Mouse (Mus musculus): ENCODE data around the gene Ddc. TPM values are rescaled to one million over a fixed set of nuclear protein-coding genes. Genes with fewer than 3 reads are reported as not detected.

Ddc gene
- polyA plus RNA-seq, 1 experiment from 2014 or later = 20.7 TPM

DNA sequence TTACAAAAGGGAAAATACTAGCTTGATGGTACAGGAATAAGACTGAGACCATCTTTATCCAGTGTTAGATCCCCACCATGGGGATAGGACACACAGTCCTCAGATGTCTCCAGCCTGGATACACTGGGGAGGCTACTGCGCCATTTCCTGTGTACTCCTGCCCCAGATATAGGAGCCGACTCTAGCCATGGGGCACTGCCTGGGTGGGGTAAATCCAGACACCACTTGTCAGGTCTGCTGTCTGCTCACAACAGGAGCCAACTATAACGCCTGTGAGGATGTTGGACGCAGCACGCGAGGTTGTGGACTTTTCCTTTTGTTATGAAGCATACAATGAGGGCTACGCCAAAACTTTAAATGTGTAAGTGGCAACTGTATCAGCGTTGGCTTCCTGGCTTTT, 36.9 kb upstream of the Ddc start:
- H3K4me1 ChIP-seq = no peaks in the 10 kb centered on the region
- H3K9me3 ChIP-seq (replicated peaks) = no peaks in the 10 kb centered on the region
- WGBS = 78% methylated on average over 8 of the region's 8 CpGs
- H3K9ac ChIP-seq = no peak overlapping the region
- H3K36me3 ChIP-seq = peaks cover 72% of the 10 kb centered on the region
- no peak for ATAC-seq (ENCODE audit: insufficient number of reproducible peaks, low FRiP score, low TSS enrichment, low read depth)
- H3K4me3 ChIP-seq (replicated peaks) = no peak overlapping the region
- no peak overlapping the region for H3K4me2 ChIP-seq (replicated peaks)
- H3K27me3 ChIP-seq = no peaks in the 10 kb centered on the region
- peak overlapping the region; percentile 35; the same call in 1 of the 2 replicates for H3K27ac ChIP-seq (replicated peaks)

- Histone ChIP-seq H3K36me3 (peaks cover 61% of the 10 kb centered on the region), H3K27ac (replicated peaks) (peak overlapping the region; percentile 8; the same call in 1 of the 2 replicates), H3K27me3 (no peaks in the 10 kb centered on the region), H3K4me2 (replicated peaks) (no peak overlapping the region), H3K4me3 (replicated peaks) (no peak overlapping the region), H3K9me3 (replicated peaks) (no peaks in the 10 kb centered on the region), H3K4me1 (no peaks in the 10 kb centered on the region), H3K9ac (no peak overlapping the region)
- WGBS = 77% methylated on average over 11 of the region's 11 CpGs
- peak; percentile 43; the same call in 1 of the 2 replicates for ATAC-seq (ENCODE audit: insufficient number of reproducible peaks, low FRiP score, low TSS enrichment, low read depth)
Measured at GRCm38 (mm10) chr11:11932102-11932789, 34.3 kb upstream of the Ddc start.

DNA sequence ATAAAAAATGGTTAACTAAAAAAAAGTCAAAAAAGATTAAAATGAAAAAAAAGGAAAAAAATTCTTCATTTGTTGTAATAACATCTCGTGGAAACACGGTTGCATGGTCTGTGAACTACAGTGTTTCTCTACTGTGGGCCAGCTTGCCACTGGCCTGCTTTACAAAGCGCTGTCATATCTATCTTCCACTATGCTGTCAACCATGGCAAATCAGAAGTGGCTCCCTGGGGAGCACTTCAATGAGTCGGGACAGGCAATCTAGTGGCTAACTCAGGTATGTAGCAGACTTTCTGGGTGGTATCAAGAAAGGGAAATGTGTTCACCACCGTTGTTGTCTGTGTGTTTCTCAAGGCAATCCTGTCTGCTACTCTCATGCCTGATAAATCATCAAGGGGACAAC, 33.7 kb upstream of the Ddc start:
- no peak overlapping the region for H3K9ac ChIP-seq
- WGBS = 65% methylated on average over 5 of the region's 5 CpGs
- H3K27ac ChIP-seq (replicated peaks) = peak overlapping the region; percentile 8; the same call in 1 of the 2 replicates
- no peaks in the 10 kb centered on the region for H3K27me3 ChIP-seq
- no peak for ATAC-seq (ENCODE audit: insufficient number of reproducible peaks, low FRiP score, low TSS enrichment, low read depth)
- peaks cover 56% of the 10 kb centered on the region for H3K36me3 ChIP-seq
- H3K4me2 ChIP-seq (replicated peaks) = no peak overlapping the region
- H3K4me3 ChIP-seq (replicated peaks) = no peak overlapping the region
- no peaks in the 10 kb centered on the region for H3K9me3 ChIP-seq (replicated peaks)
- H3K4me1 ChIP-seq = no peaks in the 10 kb centered on the region

- Histone ChIP-seq H3K9me3 (replicated peaks) (no peaks in the 10 kb centered on the region), H3K36me3 (peaks cover 44% of the 10 kb centered on the region), H3K4me3 (replicated peaks) (no peak overlapping the region), H3K27me3 (no peaks in the 10 kb centered on the region), H3K4me2 (replicated peaks) (no peak overlapping the region), H3K4me1 (no peaks in the 10 kb centered on the region), H3K9ac (no peak overlapping the region), H3K27ac (replicated peaks) (no peak overlapping the region)
- no peak for ATAC-seq (ENCODE audit: insufficient number of reproducible peaks, low FRiP score, low TSS enrichment, low read depth)
- 88% methylated on average over 11 of the region's 11 CpGs for WGBS
Measured at GRCm38 (mm10) chr11:11930527-11930926, 32.6 kb upstream of the Ddc start.

DNA sequence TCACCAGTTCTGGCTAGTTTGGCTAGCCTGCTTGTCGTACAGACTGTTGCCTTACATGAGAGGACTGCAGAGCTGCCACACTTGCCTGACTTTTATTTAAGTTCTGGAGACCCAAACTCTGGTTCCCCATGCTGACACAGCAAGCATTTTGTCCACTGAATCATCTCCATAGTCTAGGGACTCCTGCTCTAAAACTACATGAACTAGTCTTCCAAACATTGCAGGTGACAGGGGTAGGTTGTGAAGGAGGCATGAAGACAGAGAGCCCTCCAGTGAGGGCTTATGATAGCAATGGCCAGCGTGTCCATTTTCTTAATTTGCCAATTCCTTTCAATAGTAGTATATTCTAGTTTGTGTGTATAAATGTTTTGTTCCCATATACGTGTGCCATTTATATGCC, 31.1 kb upstream of the Ddc start:
- Histone ChIP-seq H3K4me1 (no peaks in the 10 kb centered on the region), H3K4me3 (replicated peaks) (no peak overlapping the region), H3K27me3 (no peaks in the 10 kb centered on the region), H3K36me3 (peaks cover 32% of the 10 kb centered on the region), H3K4me2 (replicated peaks) (no peak overlapping the region), H3K27ac (replicated peaks) (no peak overlapping the region), H3K9me3 (replicated peaks) (no peaks in the 10 kb centered on the region), H3K9ac (no peak overlapping the region)
- no peak for ATAC-seq (ENCODE audit: insufficient number of reproducible peaks, low FRiP score, low TSS enrichment, low read depth)
- WGBS = 87% methylated on average over 3 of the region's 3 CpGs

- H3K36me3 ChIP-seq = peaks cover 28% of the 10 kb centered on the region
- H3K4me1 ChIP-seq = no peaks in the 10 kb centered on the region
- H3K27me3 ChIP-seq = no peaks in the 10 kb centered on the region
- H3K4me2 ChIP-seq (replicated peaks) = no peak overlapping the region
- WGBS = 84% methylated on average over 2 of the region's 2 CpGs
- no peak overlapping the region for H3K4me3 ChIP-seq (replicated peaks)
- H3K27ac ChIP-seq (replicated peaks) = no peak overlapping the region
- ATAC-seq (ENCODE audit: insufficient number of reproducible peaks, low FRiP score, low TSS enrichment, low read depth) = no peak
- no peak overlapping the region for H3K9ac ChIP-seq
- no peaks in the 10 kb centered on the region for H3K9me3 ChIP-seq (replicated peaks)
Measured at GRCm38 (mm10) chr11:11928586-11928985, 30.6 kb upstream of the Ddc start.

DNA sequence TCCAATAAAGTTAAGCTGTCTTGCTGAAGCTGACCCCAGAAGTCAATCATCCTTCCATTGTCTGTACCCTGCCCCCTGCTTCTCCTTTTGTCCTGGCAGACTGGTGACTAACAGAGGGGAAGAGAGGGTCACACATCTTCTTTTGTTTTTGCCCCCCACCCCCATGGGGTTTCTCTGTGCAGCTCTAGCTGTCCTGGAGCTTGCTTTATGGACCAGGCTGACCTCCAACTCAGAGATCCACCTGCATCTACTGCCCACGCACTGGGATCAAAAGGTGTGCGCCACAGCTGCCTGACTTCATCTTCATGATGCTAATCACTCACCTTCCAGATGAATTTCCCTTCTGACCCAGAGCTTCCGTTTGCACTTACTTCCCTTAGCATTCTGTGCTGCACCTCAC, 26.0 kb upstream of the Ddc start:
- Histone ChIP-seq H3K4me2 (replicated peaks) (no peak overlapping the region), H3K36me3 (no peaks in the 10 kb centered on the region), H3K27me3 (no peaks in the 10 kb centered on the region), H3K9ac (no peak overlapping the region), H3K4me3 (replicated peaks) (no peak overlapping the region), H3K4me1 (no peaks in the 10 kb centered on the region), H3K27ac (replicated peaks) (no peak overlapping the region), H3K9me3 (replicated peaks) (no peaks in the 10 kb centered on the region)
- WGBS = 62% methylated on average over 3 of the region's 3 CpGs
- no peak for ATAC-seq (ENCODE audit: insufficient number of reproducible peaks, low FRiP score, low TSS enrichment, low read depth)

DNA sequence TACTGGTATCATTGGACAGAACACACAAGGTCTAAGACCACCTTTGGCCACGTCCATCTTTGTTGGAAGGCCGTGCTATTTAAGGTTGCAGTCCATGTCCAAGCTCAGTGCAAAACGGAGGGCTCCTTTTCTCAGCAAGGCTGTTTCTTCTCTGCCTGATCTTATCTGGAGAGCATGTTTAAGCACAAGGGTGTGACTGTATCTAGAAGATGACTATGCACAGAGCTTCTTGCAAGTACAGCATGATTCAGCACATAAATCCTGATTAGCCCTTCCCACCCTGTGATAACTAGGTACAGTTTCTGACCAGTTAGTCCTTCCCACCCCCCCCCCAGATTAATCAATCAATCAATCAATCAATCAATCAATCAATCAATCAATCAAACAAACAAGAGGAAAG, 25.4 kb upstream of the Ddc start:
- Histone ChIP-seq H3K4me1 (no peaks in the 10 kb centered on the region), H3K4me3 (replicated peaks) (no peak overlapping the region), H3K36me3 (no peaks in the 10 kb centered on the region), H3K4me2 (replicated peaks) (no peak overlapping the region), H3K27ac (replicated peaks) (no peak overlapping the region), H3K9me3 (replicated peaks) (no peaks in the 10 kb centered on the region), H3K27me3 (no peaks in the 10 kb centered on the region), H3K9ac (no peak overlapping the region)
- ATAC-seq (ENCODE audit: insufficient number of reproducible peaks, low FRiP score, low TSS enrichment, low read depth) = no peak
- 84% methylated on average over 3 of the region's 3 CpGs for WGBS

- Histone ChIP-seq H3K4me3 (replicated peaks) (no peak overlapping the region), H3K9me3 (replicated peaks) (no peaks in the 10 kb centered on the region), H3K4me2 (replicated peaks) (no peak overlapping the region), H3K27ac (replicated peaks) (no peak overlapping the region), H3K4me1 (no peaks in the 10 kb centered on the region), H3K9ac (no peak overlapping the region), H3K27me3 (no peaks in the 10 kb centered on the region), H3K36me3 (no peaks in the 10 kb centered on the region)
- ATAC-seq (ENCODE audit: insufficient number of reproducible peaks, low FRiP score, low TSS enrichment, low read depth) = no peak
- WGBS = 78% methylated on average over 2 of the region's 2 CpGs
Measured at GRCm38 (mm10) chr11:11922106-11922505, 24.2 kb upstream of the Ddc start.

- Histone ChIP-seq H3K27me3 (no peaks in the 10 kb centered on the region), H3K36me3 (no peaks in the 10 kb centered on the region), H3K4me2 (replicated peaks) (no peak overlapping the region), H3K4me1 (no peaks in the 10 kb centered on the region), H3K27ac (replicated peaks) (peak overlapping the region; percentile 55; the same call in 1 of the 2 replicates), H3K9me3 (replicated peaks) (no peaks in the 10 kb centered on the region), H3K4me3 (replicated peaks) (no peak overlapping the region), H3K9ac (no peak overlapping the region)
- 44% methylated on average over 7 of the region's 7 CpGs for WGBS
- peak; percentile 65; the same call in 1 of the 2 replicates for ATAC-seq (ENCODE audit: insufficient number of reproducible peaks, low FRiP score, low TSS enrichment, low read depth)
Measured at GRCm38 (mm10) chr11:11907703-11908413, 9.9 kb upstream of the Ddc start.

DNA sequence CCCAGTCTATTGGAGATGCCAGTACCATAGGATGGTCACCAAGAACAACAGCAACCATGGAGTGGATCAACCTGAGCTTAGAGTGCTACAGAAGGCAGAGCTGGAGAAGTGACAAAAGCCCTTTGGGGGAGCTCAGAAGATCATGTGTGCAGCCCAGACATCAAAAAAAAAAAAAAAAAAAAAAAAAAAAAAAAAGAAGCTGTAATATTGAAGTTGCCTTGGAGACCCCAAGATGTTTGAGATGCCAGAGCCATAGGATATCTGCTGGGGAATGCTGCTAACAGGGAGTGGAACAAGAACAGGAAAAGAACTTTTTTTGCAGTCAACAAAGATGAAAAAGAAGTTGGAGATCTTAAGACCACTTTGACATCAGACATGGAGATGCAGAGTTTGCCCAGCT, 7.6 kb upstream of the Ddc start:
- Histone ChIP-seq H3K4me2 (replicated peaks) (no peak overlapping the region), H3K27ac (replicated peaks) (no peak overlapping the region), H3K9ac (no peak overlapping the region), H3K36me3 (no peaks in the 10 kb centered on the region), H3K9me3 (replicated peaks) (no peaks in the 10 kb centered on the region), H3K27me3 (no peaks in the 10 kb centered on the region), H3K4me1 (no peaks in the 10 kb centered on the region), H3K4me3 (replicated peaks) (no peak overlapping the region)
- ATAC-seq (ENCODE audit: insufficient number of reproducible peaks, low FRiP score, low TSS enrichment, low read depth) = no peak

GRCm38 (mm10) chr11:11904995-11905394, 7.1 kb upstream of the Ddc start:
- Histone ChIP-seq H3K27ac (replicated peaks) (no peak overlapping the region), H3K4me3 (replicated peaks) (no peak overlapping the region), H3K4me2 (replicated peaks) (no peak overlapping the region), H3K9me3 (replicated peaks) (no peaks in the 10 kb centered on the region), H3K9ac (no peak overlapping the region), H3K27me3 (no peaks in the 10 kb centered on the region), H3K36me3 (no peaks in the 10 kb centered on the region), H3K4me1 (no peaks in the 10 kb centered on the region)
- 65% methylated on average over 5 of the region's 5 CpGs for WGBS
- ATAC-seq (ENCODE audit: insufficient number of reproducible peaks, low FRiP score, low TSS enrichment, low read depth) = no peak

All from embryonic facial prominence, embryonic 15.5 days (tissue).